Mouse (Mus musculus) CH12.LX (cell line): ENCODE data around the gene Pitpnm2. TPM values are rescaled to one million over a fixed set of nuclear protein-coding genes. Genes with fewer than 3 reads are reported as not detected.

Source experiments
- DNase-seq: peaks from one replicate; pipeline ENCODE4 v3.0.0-alpha.2; 2013; ENCODE audit errors: extremely low read depth
- H3K27ac ChIP-seq: 2 replicates; pipeline ENCODE4 v1.5.1; 2012; ENCODE audit warnings: low read depth, mild to moderate bottlenecking, control low read depth, moderate library complexity; ENCODE audit not compliant: insufficient read depth
- H3K27me3 ChIP-seq: replicated peaks from 2 replicates; pipeline ENCODE3; 2012; ENCODE audit warnings: inconsistent platforms
- H3K36me3 ChIP-seq, 2 experiments: replicated peaks in 1 of 2; 2 replicates each; pipeline versions ENCODE3 to v1.6.1; 2012; ENCODE audit warnings: inconsistent platforms in 1 of 2, low read length in 1 of 2, mild to moderate bottlenecking in 1 of 2, mixed read lengths in 1 of 2, moderate library complexity in 1 of 2; ENCODE audit not compliant: control insufficient read depth in 1 of 2, insufficient read depth in 1 of 2
- H3K4me1 ChIP-seq, 2 experiments: 2 replicates each; pipeline ENCODE4 v1.6.1; 2012; ENCODE audit warnings: inconsistent platforms in 1 of 2, moderate library complexity in 1 of 2; ENCODE audit not compliant: insufficient read depth in 2 of 2, control insufficient read depth in 1 of 2
- H3K4me2 ChIP-seq: 2 replicates; pipeline ENCODE4 v1.6.1; 2012; ENCODE audit warnings: low read depth, mild to moderate bottlenecking, control low read depth; ENCODE audit not compliant: poor library complexity, insufficient read depth, severe bottlenecking
- H3K4me3 ChIP-seq, 3 experiments: fragments of 150-350 bp in 1 of 3; sonication (generic) in 1 of 3; replicated peaks in 1 of 3; 2 replicates each; pipeline versions ENCODE3 to v1.5.1; 2011 to 2012; ENCODE audit warnings: low read depth in 2 of 3, low read length in 2 of 3, mild to moderate bottlenecking in 2 of 3, moderate library complexity in 2 of 3, control low read depth in 1 of 3, improper control_type of control experiment in 1 of 3, inconsistent platforms in 1 of 3, mixed read lengths in 1 of 3; ENCODE audit not compliant: poor library complexity in 1 of 3
- H3K79me2 ChIP-seq: replicated peaks from 2 replicates; pipeline ENCODE4 v1.6.1; 2012; ENCODE audit warnings: mild to moderate bottlenecking, moderate library complexity; ENCODE audit not compliant: control insufficient read depth, poor library complexity, insufficient read depth, severe bottlenecking; ENCODE audit errors: extremely low read depth
- H3K9ac ChIP-seq: 2 replicates; pipeline ENCODE4 v1.6.1; 2012; ENCODE audit warnings: low read depth, mild to moderate bottlenecking, control low read depth, moderate library complexity; ENCODE audit not compliant: insufficient read depth
- H3K9me3 ChIP-seq: replicated peaks from 2 replicates; pipeline ENCODE3; 2012; ENCODE audit warnings: low read length, inconsistent platforms, mixed read lengths
- CHD2 ChIP-seq: IDR thresholded peaks from 2 replicates; pipeline ENCODE4 v1.6.1; 2011; ENCODE audit warnings: low read length, improper control_type of control experiment
- E2F4 ChIP-seq: IDR thresholded peaks from 2 replicates; pipeline ENCODE4 v1.6.1; 2011; ENCODE audit warnings: low read depth, low read length, improper control_type of control experiment; ENCODE audit not compliant: insufficient replicate concordance
- ETS1 ChIP-seq: conservative IDR thresholded peaks from 2 replicates; pipeline ENCODE4 v1.6.1; 2012; ENCODE audit warnings: low read depth, mild to moderate bottlenecking, inconsistent platforms, low read length, improper control_type of control experiment, moderate library complexity
- HCFC1 ChIP-seq: IDR thresholded peaks from 2 replicates; pipeline ENCODE4 v1.6.1; 2012; ENCODE audit warnings: low read depth, mild to moderate bottlenecking, inconsistent platforms, low read length, improper control_type of control experiment
- JUN ChIP-seq: IDR thresholded peaks from 2 replicates; pipeline ENCODE4 v1.6.1; 2011; ENCODE audit warnings: low read depth, mild to moderate bottlenecking, low read length, improper control_type of control experiment, moderate library complexity; ENCODE audit not compliant: insufficient read depth
- JUND ChIP-seq: conservative IDR thresholded peaks from 2 replicates; pipeline ENCODE4 v1.6.1; 2011; ENCODE audit warnings: low read depth, low read length, improper control_type of control experiment
- MAX ChIP-seq: IDR thresholded peaks from 2 replicates; pipeline ENCODE4 v1.6.1; 2011; ENCODE audit warnings: low read length, improper control_type of control experiment
- MYC ChIP-seq: IDR thresholded peaks from 2 replicates; pipeline ENCODE4 v1.6.1; 2011; ENCODE audit warnings: low read depth, mild to moderate bottlenecking, improper control_type of control experiment, low read length
- NELFE ChIP-seq: IDR thresholded peaks from 2 replicates; pipeline ENCODE4 v1.6.1; 2011; ENCODE audit warnings: low read depth, low read length, improper control_type of control experiment
- POLR2A ChIP-seq: IDR thresholded peaks from 2 replicates; pipeline ENCODE4 v1.6.1; 2011; ENCODE audit warnings: low read depth, mild to moderate bottlenecking, improper control_type of control experiment, low read length
- TCF12 ChIP-seq: IDR thresholded peaks from 2 replicates; pipeline ENCODE4 v1.6.1; 2014; ENCODE audit warnings: low read depth, mild to moderate bottlenecking, inconsistent platforms, low read length, improper control_type of control experiment
- ZKSCAN1 ChIP-seq: IDR thresholded peaks from 2 replicates; pipeline ENCODE4 v1.6.1; 2012; ENCODE audit warnings: low read depth, inconsistent platforms, low read length, improper control_type of control experiment, borderline replicate concordance
- dilution Hi-C: fragments of 300-500 bp; cut with MboI; formaldehyde crosslinking; loops from 2 replicates; pipeline ENCODE4 v1.14.3; 2020; ENCODE audit warnings: low sequenced_read_pairs; ENCODE audit not compliant: extremely low pct_unique_long_range_greater_than_20kb, extremely low pct_ligation_motif_present
- in situ Hi-C: fragments of 300-500 bp; cut with MboI; formaldehyde crosslinking; loops from 3 replicates; pipeline ENCODE4 v1.14.3; 2019; ENCODE audit warnings: low sequenced_read_pairs, low pct_ligation_motif_present, low pct_unique_long_range_greater_than_20kb, mixed read lengths
- polyA plus RNA-seq: library from polyadenylated mRNA; unstranded; fragments of >175 nt; gene quantifications from 2 replicates; pipeline ENCODE4 v1.2.1, GENCODE M21; 2012; ENCODE audit warnings: low read depth; ENCODE audit not compliant: insufficient read length
- total RNA-seq, 2 experiments: library from RNA; depleted of rRNA; stranded (reverse); fragments of 300-350 nt in 1 of 2; fragments of >200 nt in 1 of 2; gene quantifications; 2 replicates each; pipeline ENCODE4 v1.2.3; 2012 to 2014

The Pitpnm2 gene
- total and polyA plus RNA-seq, 3 experiments = 1.0 to 11.9 (median 5.3) TPM

DNA sequence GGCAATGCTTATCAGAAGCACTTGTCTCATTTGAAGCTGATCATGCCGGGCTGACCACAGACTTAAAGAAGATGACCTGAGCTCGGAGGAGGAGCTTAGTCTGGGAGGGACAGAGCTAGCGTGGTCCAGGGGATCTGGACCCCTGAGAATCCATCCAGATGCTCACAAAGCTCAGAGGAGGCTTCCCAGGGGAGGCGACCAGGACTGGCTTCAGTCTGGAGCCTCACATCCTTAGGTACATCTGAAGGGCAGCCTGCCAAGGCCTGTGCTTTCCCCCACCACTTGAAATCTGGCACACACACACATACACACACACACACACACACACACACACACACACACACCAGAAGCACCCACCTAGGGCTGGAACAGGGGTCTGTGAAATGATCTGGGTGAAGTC lies 47.5 kb downstream of the Pitpnm2 start:
- Histone ChIP-seq H3K9me3 (no peaks in the 10 kb centered on the region), H3K4me3 (no peak overlapping the region), H3K9ac (no peak overlapping the region), H3K4me1 (peaks cover 0 to 1% of the 10 kb centered on the region in 2 experiments; a peak in 1 of 4 replicates), H3K4me2 (no peak overlapping the region), H3K27me3 (no peaks in the 10 kb centered on the region), H3K79me2 (no peaks in the 10 kb centered on the region), H3K36me3 (peaks cover 0 to 36% of the 10 kb centered on the region in 2 experiments), H3K27ac (no peak overlapping the region)
- TF ChIP-seq POLR2A (no peak), E2F4 (no peak), JUN (no peak)
- no peak for DNase-seq
- dilution Hi-C loops = no loop called here
- in situ Hi-C loops = loop anchor here (5.0 kb wide), 1 partner anchor 35 kb away; no protein-coding TSS in a partner anchor

DNA sequence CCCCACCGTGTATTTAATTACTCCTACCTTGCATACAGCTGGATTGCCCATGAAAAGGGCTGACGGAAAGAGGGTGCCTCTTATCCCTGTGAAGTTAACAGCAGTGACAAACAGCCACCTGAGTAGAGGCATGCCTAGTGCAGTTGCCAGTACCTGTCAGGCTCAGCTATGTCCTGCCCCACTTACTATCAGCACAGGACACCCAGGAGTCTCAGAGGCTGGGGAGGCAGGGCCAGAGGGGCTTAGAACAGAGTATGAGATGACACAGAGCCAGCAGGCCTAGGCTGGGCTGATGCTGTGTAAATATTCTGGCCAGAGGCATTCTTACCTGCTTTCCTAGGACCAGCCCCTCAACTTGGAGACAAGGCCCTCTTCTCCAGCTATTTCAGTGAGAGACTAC lies 48.0 kb downstream of the Pitpnm2 start:
- dilution Hi-C loops = no loop called here

DNA sequence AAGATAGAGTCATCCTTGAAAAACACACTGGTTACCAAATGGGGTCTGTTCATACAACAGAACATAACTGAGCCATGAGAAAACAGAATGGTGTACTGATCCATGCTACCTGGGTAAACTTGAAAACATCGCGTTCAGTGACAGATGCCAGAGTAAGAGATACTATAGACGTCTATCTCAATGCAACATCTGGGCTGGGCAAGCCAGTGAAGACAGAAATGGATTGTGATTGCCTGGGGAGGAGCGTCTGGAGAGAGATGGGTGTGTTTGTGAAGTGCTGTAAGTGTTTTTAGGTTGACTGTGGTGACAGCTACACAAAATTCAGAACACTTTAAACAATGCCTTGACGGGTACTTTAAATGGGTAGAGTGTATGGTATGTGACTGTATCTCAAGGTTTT lies 48.7 kb downstream of the Pitpnm2 start:
- in situ Hi-C loops (loop anchor here (5.0 kb wide), 1 partner anchor 34 kb away; no protein-coding TSS in a partner anchor), dilution Hi-C loops (no loop called here)
- peaks cover 0 to 33% of the 10 kb centered on the region in 2 experiments for H3K36me3 ChIP-seq
- no peak overlapping the region for H3K4me2 ChIP-seq
- no peaks in the 10 kb centered on the region for H3K27me3 ChIP-seq
- no peak overlapping the region for H3K27ac ChIP-seq
- TF ChIP-seq MYC (no peak), NELFE (no peak)
- no peak for DNase-seq
- H3K9me3 ChIP-seq = no peaks in the 10 kb centered on the region
- H3K4me1 ChIP-seq = no peaks in the 10 kb centered on the region
- H3K79me2 ChIP-seq = no peaks in the 10 kb centered on the region
- no peak overlapping the region for H3K4me3 ChIP-seq
- H3K9ac ChIP-seq = no peak overlapping the region

More for the DNA sequence above, 48.0 kb downstream of the Pitpnm2 start:
- peaks cover 0 to 33% of the 10 kb centered on the region in 2 experiments for H3K36me3 ChIP-seq
- DNase-seq = no peak
- no peak overlapping the region for H3K27ac ChIP-seq
- H3K79me2 ChIP-seq = no peaks in the 10 kb centered on the region
- no peak overlapping the region for H3K4me3 ChIP-seq
- in situ Hi-C loops = loop anchor here (5.0 kb wide), 1 partner anchor 34 kb away; no protein-coding TSS in a partner anchor
- H3K27me3 ChIP-seq = no peaks in the 10 kb centered on the region
- TF ChIP-seq HCFC1 = no peak
- TF ChIP-seq TCF12 = no peak
- TF ChIP-seq NELFE = no peak
- TF ChIP-seq JUND = no peak
- TF ChIP-seq CHD2 = no peak
- no peak for TF ChIP-seq ETS1
- no peak for TF ChIP-seq POLR2A
- no peak for TF ChIP-seq ZKSCAN1
- TF ChIP-seq MAX = no peak
- H3K4me2 ChIP-seq = no peak overlapping the region
- H3K4me1 ChIP-seq = no peaks in the 10 kb centered on the region
- no peaks in the 10 kb centered on the region for H3K9me3 ChIP-seq
- no peak overlapping the region for H3K9ac ChIP-seq
